In genomic region chr2:128837531-128837930, GRCm38 (mm10) we compare ENCODE assay signal across 24 mouse cellular contexts. TPM values are rescaled to one million over a fixed set of nuclear protein-coding genes. Genes with fewer than 3 reads are reported as not detected.
A peak's percentile ranks its signal among the peaks of the same experiment; 100 is the strongest.
DNase-seq lines count a peak whose midpoint lies in the region; ATAC-seq and TF ChIP-seq lines count a peak whose summit lies in the region.
"Had no signal": no experiment of that assay in that cellular context is flagged by ENCODE, and none has a peak within 500 bp of the region (broad histone marks: within the 10 kb centered on the region; RNA-seq: fewer than 3 reads in every experiment).

No protein-coding gene starts in this region.

- 90% methylated on average over 8 of the region's 8 CpGs for WGBS in heart, embryonic 11.5 days (ENCODE audit: insufficient replicate concordance)
- 84% methylated on average over 8 of the region's 8 CpGs for WGBS in lung, embryonic 14.5 days

- no peak overlapping the region for H3K9ac ChIP-seq in heart, embryonic 11.5 days (ENCODE audit: low read depth, low read length)
- no peak overlapping the region for H3K9ac ChIP-seq in lung, embryonic 14.5 days
- H3K9ac ChIP-seq: embryonic facial prominence, embryonic 12.5 days; forebrain, embryonic 13.5 days had no signal

- no peaks in the 10 kb centered on the region for H3K27me3 ChIP-seq in heart, embryonic 11.5 days (ENCODE audit: control insufficient read depth, insufficient read depth, low read length)
- H3K27me3 ChIP-seq in lung, embryonic 14.5 days (ENCODE audit: insufficient read depth, low read length): no peaks in the 10 kb centered on the region
- H3K27me3 ChIP-seq: CH12.LX; embryonic facial prominence, embryonic 12.5 days; forebrain, embryonic 13.5 days; Patski had no signal

- peaks cover 11% of the 10 kb centered on the region for H3K36me3 ChIP-seq in heart, embryonic 11.5 days (ENCODE audit: control insufficient read depth, insufficient read depth, low read length)
- peaks cover 56% of the 10 kb centered on the region for H3K36me3 ChIP-seq in lung, embryonic 14.5 days (ENCODE audit: insufficient read depth)

- H3K9me3 ChIP-seq in heart, embryonic 11.5 days (replicated peaks; ENCODE audit: control insufficient read depth, low read length): no peaks in the 10 kb centered on the region
- no peaks in the 10 kb centered on the region for H3K9me3 ChIP-seq in lung, embryonic 14.5 days (ENCODE audit: low read depth, low read length)
- H3K9me3 ChIP-seq: embryonic facial prominence, embryonic 10.5 days; embryonic facial prominence, embryonic 12.5 days; forebrain, embryonic 13.5 days; G1E had no signal

- no peak for ATAC-seq in heart, embryonic 11.5 days (replicated peaks; ENCODE audit: insufficient number of reproducible peaks, low FRiP score, low TSS enrichment)
- no peak for ATAC-seq in lung, embryonic 14.5 days (ENCODE audit: insufficient read depth)
- ATAC-seq: activated CD4-positive, CD25-positive, alpha-beta regulatory T cell, adult 4 months; CD4-positive, CD25-positive, alpha-beta regulatory T cell, adult 4 months; forebrain, embryonic 13.5 days; Patski had no signal

- no peak for TF ChIP-seq CTCF in lung, embryonic 14.5 days (IDR thresholded peaks at IDR 0.05; ENCODE audit: low read depth)

- no peak overlapping the region for H3K27ac ChIP-seq in heart, embryonic 11.5 days (ENCODE audit: low read depth, low read length)
- peak overlapping the region; percentile 3; the same call in 1 of the 2 replicates for H3K27ac ChIP-seq in lung, embryonic 14.5 days (ENCODE audit: low read depth)
- H3K27ac ChIP-seq: embryonic facial prominence, embryonic 10.5 days; embryonic facial prominence, embryonic 12.5 days; forebrain, embryonic 13.5 days had no signal

- no peaks in the 10 kb centered on the region for H3K4me1 ChIP-seq in heart, embryonic 11.5 days (ENCODE audit: control insufficient read depth, insufficient read depth, low read length)
- no peaks in the 10 kb centered on the region for H3K4me1 ChIP-seq in lung, embryonic 14.5 days (ENCODE audit: insufficient read depth)
- H3K4me1 ChIP-seq: embryonic facial prominence, embryonic 10.5 days; embryonic facial prominence, embryonic 12.5 days; forebrain, embryonic 13.5 days had no signal

- DNase-seq in heart, adult 11 months: peak; percentile 46
- DNase-seq in lung, embryonic 14.5 days: no peak
- DNase-seq in lung, postnatal 4 days: no peak
- peak; percentile 16 for DNase-seq in gonadal fat pad, adult 2 months (ENCODE audit: low read depth)
- DNase-seq in retina, postnatal 7 days (ENCODE audit: low read depth, low spot score): peak; percentile 51
- no peak for DNase-seq in gastrocnemius, postnatal 25 days
- DNase-seq: adrenal gland, adult 8-10 months; adrenal gland, postnatal 14 days; adrenal gland, postnatal 36 days; B cell, adult 2 months; cerebellum, adult 11-12 months; cerebellum, adult 2 months; cerebellum, adult 9-10 months; cerebellum, postnatal 10 days; cerebellum, postnatal 25 days had no signal

- no peak overlapping the region for H3K4me2 ChIP-seq in heart, embryonic 11.5 days
- H3K4me2 ChIP-seq in lung, embryonic 14.5 days: no peak overlapping the region
- H3K4me2 ChIP-seq: embryonic facial prominence, embryonic 12.5 days; forebrain, embryonic 13.5 days had no signal

- H3K4me3 ChIP-seq in heart, embryonic 11.5 days (ENCODE audit: low read depth, low read length): no peak overlapping the region
- no peak overlapping the region for H3K4me3 ChIP-seq in lung, embryonic 14.5 days (ENCODE audit: low read depth, low read length)
- H3K4me3 ChIP-seq: embryonic facial prominence, embryonic 10.5 days; embryonic facial prominence, embryonic 12.5 days; forebrain, embryonic 13.5 days had no signal

RNA-seq across cellular contexts. Expression of gene Tmem87b, which starts 19.6 kb away (rescaled TPM):
- polyA plus RNA-seq in heart, embryonic 11.5 days (2014; fragmentation: Nextera tagmentation; extraction: Ambion mirVana): 20.4 and 21.4 TPM in 2 replicates
- polyA plus RNA-seq in lung, embryonic 14.5 days (2014; fragmentation: Nextera tagmentation; extraction: Ambion mirVana): 29.5 and 30.2 TPM in 2 replicates
- 24.5 and 26.3 TPM in 2 replicates for polyA plus RNA-seq in gonadal fat pad, adult 2 months (2012; rRNA removed)
- total RNA-seq in gastrocnemius, postnatal 25 days (2021): 10 to 100 TPM; 10.6 to 12.2 TPM

RNA-seq across cellular contexts. Expression of gene Fbln7, which starts 25.2 kb away (rescaled TPM):
- polyA plus RNA-seq in heart, embryonic 11.5 days (2014; fragmentation: Nextera tagmentation; extraction: Ambion mirVana): 1.1 and 1.8 TPM in 2 replicates
- 7.5 and 9.1 TPM in 2 replicates for polyA plus RNA-seq in lung, embryonic 14.5 days (2014; fragmentation: Nextera tagmentation; extraction: Ambion mirVana)
- 3.2 and 4.3 TPM in 2 replicates for polyA plus RNA-seq in gonadal fat pad, adult 2 months (2012; rRNA removed)
- total RNA-seq in gastrocnemius, postnatal 25 days (2021): 1 to 10 TPM; 3.6 to 4.8 TPM
- total RNA-seq: CH12.LX had no signal
- polyA plus RNA-seq: activated CD4-positive, CD25-positive, alpha-beta regulatory T cell, adult 4 months; CD4-positive, CD25-positive, alpha-beta regulatory T cell, adult 4 months; G1E had no signal

Comparison
In these comparisons a context has a peak if more than half of its experiments do, and no peak if none do; other contexts are left out.
1. DNase-seq: peak in heart, adult 11 months (single experiment), gonadal fat pad, adult 2 months (single experiment) and retina, postnatal 7 days (single experiment); none in lung, embryonic 14.5 days (single experiment), lung, postnatal 4 days (0 of 2) and gastrocnemius, postnatal 25 days (single experiment).